Mouse (Mus musculus) thymus, adult 2 months (tissue): Measurements from ENCODE around the gene A4galt.

Experiments
- CTCF ChIP-seq: fragments of 200-500 bp; IDR thresholded peaks from 2 replicates; pipeline ENCODE4 v1.5.1; 2012; ENCODE audit warnings: mild to moderate bottlenecking, control low read depth, low read length, moderate library complexity, borderline replicate concordance; ENCODE audit not compliant: control insufficient read depth, poor library complexity, insufficient read depth; ENCODE audit errors: extremely low read depth
- POLR2A ChIP-seq: fragments of 200-500 bp; IDR thresholded peaks from 2 replicates; pipeline ENCODE4 v1.6.1; 2012; ENCODE audit warnings: mild to moderate bottlenecking, low read length, control low read depth, moderate library complexity; ENCODE audit not compliant: control insufficient read depth, poor library complexity, insufficient read depth; ENCODE audit errors: extremely low read depth

DNA sequence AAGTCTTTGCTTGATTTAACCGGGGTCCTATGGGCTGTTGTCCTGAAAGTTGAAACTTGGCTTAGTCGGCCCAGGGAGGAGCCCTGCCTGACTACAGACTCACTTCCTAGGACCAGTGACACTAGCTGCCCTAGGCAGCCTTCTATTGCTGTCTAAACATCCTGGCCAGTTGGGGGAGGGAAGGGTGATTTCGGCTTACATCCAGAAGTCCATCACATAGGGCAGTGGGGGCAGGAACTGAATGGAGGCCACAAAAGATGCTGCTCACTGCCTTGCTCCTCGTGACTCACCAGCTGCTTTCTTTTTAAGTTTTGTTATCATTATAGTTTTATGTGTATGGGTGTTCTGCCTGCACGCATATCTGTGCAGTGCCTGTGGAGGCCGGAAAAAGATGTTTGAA lies 41.6 kb upstream of the A4galt start:
- no peak for TF ChIP-seq POLR2A
- TF ChIP-seq CTCF, result no peak
